Mouse (Mus musculus): Measurements from ENCODE around the gene Mettl8. TPM values are rescaled to one million over a fixed set of nuclear protein-coding genes. Genes with fewer than 3 reads are reported as not detected.

The Mettl8 gene
- polyA plus RNA-seq, 1 experiment from 2014 or later = 6.0 TPM

DNA sequence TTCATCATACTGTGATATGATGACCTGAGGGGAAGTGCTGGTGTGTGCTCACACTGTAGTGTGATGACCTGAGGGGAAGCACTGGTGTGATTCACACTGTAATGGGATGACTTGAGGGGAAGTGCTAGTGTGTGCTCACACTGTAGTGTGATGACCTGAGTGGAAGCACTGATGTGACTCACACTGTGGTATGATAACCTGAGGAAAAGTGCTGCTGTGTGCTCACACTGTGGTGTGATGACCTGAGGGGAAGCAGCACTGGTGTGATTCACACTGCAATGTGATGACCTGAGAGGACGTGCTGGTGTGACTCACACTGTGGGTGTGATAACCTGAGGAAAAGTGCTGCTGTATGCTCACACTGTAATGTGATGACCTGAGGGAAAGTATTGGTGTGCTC lies 52.9 kb downstream of the Mettl8 start:
- Histone ChIP-seq H3K9me3 (ENCODE audit: control insufficient read depth) (no peaks in the 10 kb centered on the region), H3K4me1 (replicated peaks; ENCODE audit: control insufficient read depth, insufficient read depth, low read length) (no peaks in the 10 kb centered on the region; the same call in 1 of the 2 replicates), H3K9ac (ENCODE audit: low read depth, low read length) (no peak overlapping the region), H3K27ac (ENCODE audit: low read depth, low read length) (no peak overlapping the region), H3K36me3 (ENCODE audit: control insufficient read depth, insufficient read depth) (no peaks in the 10 kb centered on the region), H3K4me3 (ENCODE audit: low read depth, low read length) (no peak overlapping the region), H3K27me3 (replicated peaks; ENCODE audit: control insufficient read depth, insufficient read depth, low read length) (no peaks in the 10 kb centered on the region), H3K4me2 (replicated peaks; ENCODE audit: low read depth) (no peak overlapping the region)
- TF ChIP-seq CTCF (IDR thresholded peaks at IDR 0.05; ENCODE audit: low read depth) = no peak
- ATAC-seq = no peak
- WGBS = 71% methylated on average over 1 of the region's 1 CpGs

DNA sequence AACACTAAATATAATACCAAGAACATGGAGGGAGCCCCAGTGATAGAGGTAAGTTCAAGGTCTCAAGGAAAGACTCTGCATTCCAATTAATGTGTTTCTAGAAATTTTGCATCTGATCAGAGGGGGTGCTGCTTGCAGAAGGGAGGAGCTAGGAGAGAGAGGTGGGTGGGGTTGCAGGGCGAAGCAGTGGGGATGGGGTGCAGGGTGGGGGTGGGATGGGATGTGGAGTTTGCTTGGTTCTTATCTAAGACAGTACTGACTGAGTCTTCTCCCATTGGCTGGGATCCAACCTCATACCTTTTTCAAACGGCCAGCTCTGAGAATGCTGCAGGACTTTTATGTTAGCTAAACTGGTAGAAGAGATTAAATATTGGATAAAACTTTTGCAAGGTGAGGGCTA lies 56.6 kb downstream of the Mettl8 start:
- Histone ChIP-seq H3K36me3 (ENCODE audit: control insufficient read depth, insufficient read depth) (no peaks in the 10 kb centered on the region), H3K9me3 (ENCODE audit: control insufficient read depth) (no peaks in the 10 kb centered on the region), H3K4me3 (ENCODE audit: low read depth, low read length) (no peak overlapping the region), H3K4me2 (replicated peaks; ENCODE audit: low read depth) (no peak overlapping the region), H3K27me3 (replicated peaks; ENCODE audit: control insufficient read depth, insufficient read depth, low read length) (no peaks in the 10 kb centered on the region), H3K27ac (ENCODE audit: low read depth, low read length) (no peak overlapping the region), H3K4me1 (replicated peaks; ENCODE audit: control insufficient read depth, insufficient read depth, low read length) (no peaks in the 10 kb centered on the region; the same call in 1 of the 2 replicates), H3K9ac (ENCODE audit: low read depth, low read length) (no peak overlapping the region)
- 52% methylated on average over 2 of the region's 2 CpGs for WGBS
- no peak for TF ChIP-seq CTCF (IDR thresholded peaks at IDR 0.05; ENCODE audit: low read depth)
- ATAC-seq = no peak

DNA sequence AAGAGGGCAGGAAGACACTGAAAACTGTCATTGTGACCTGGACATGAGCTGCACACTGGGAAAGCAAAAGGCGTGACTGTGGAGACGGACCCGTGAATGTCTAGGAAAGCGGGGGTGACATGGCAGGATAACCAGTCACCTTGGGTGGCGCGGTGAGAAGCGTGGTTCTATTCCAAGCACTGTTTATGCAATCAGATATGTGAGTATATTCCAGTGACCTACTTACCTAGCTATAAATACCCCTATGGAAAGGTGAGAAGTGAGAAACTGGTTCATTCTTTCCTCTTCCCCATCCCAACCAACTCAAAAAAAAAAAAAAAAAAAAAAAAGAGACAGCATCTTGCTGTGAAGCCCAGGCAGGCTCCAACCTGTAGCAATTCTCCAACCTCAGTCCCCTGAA lies 58.9 kb downstream of the Mettl8 start:
- no peak for TF ChIP-seq CTCF (IDR thresholded peaks at IDR 0.05; ENCODE audit: low read depth)
- 90% methylated on average over 7 of the region's 7 CpGs for WGBS
- no peak overlapping the region for H3K4me3 ChIP-seq (ENCODE audit: low read depth, low read length)
- H3K9me3 ChIP-seq (ENCODE audit: control insufficient read depth) = no peaks in the 10 kb centered on the region
- H3K27me3 ChIP-seq (replicated peaks; ENCODE audit: control insufficient read depth, insufficient read depth, low read length) = no peaks in the 10 kb centered on the region
- H3K9ac ChIP-seq (ENCODE audit: low read depth, low read length) = no peak overlapping the region
- H3K36me3 ChIP-seq (ENCODE audit: control insufficient read depth, insufficient read depth) = no peaks in the 10 kb centered on the region
- H3K27ac ChIP-seq (ENCODE audit: low read depth, low read length) = no peak overlapping the region
- no peaks in the 10 kb centered on the region; the same call in 1 of the 2 replicates for H3K4me1 ChIP-seq (replicated peaks; ENCODE audit: control insufficient read depth, insufficient read depth, low read length)
- ATAC-seq = no peak
- H3K4me2 ChIP-seq (replicated peaks; ENCODE audit: low read depth) = no peak overlapping the region

GRCm38 (mm10) chr2:70995900-70996299 lies 59.5 kb downstream of the Mettl8 start:
- no peaks in the 10 kb centered on the region for H3K36me3 ChIP-seq (ENCODE audit: control insufficient read depth, insufficient read depth)
- H3K9me3 ChIP-seq (ENCODE audit: control insufficient read depth) = no peaks in the 10 kb centered on the region
- H3K4me3 ChIP-seq (ENCODE audit: low read depth, low read length) = no peak overlapping the region
- H3K4me1 ChIP-seq (replicated peaks; ENCODE audit: control insufficient read depth, insufficient read depth, low read length) = no peaks in the 10 kb centered on the region; the same call in 1 of the 2 replicates
- H3K27me3 ChIP-seq (replicated peaks; ENCODE audit: control insufficient read depth, insufficient read depth, low read length) = no peaks in the 10 kb centered on the region
- TF ChIP-seq CTCF (IDR thresholded peaks at IDR 0.05; ENCODE audit: low read depth) = no peak
- H3K27ac ChIP-seq (ENCODE audit: low read depth, low read length) = no peak overlapping the region
- no peak for ATAC-seq
- H3K9ac ChIP-seq (ENCODE audit: low read depth, low read length) = no peak overlapping the region
- 96% methylated on average over 4 of the region's 4 CpGs for WGBS
- no peak overlapping the region for H3K4me2 ChIP-seq (replicated peaks; ENCODE audit: low read depth)

GRCm38 (mm10) chr2:70993740-70994139 lies 61.6 kb downstream of the Mettl8 start:
- H3K4me1 ChIP-seq (replicated peaks; ENCODE audit: control insufficient read depth, insufficient read depth, low read length) = no peaks in the 10 kb centered on the region
- H3K27me3 ChIP-seq (replicated peaks; ENCODE audit: control insufficient read depth, insufficient read depth, low read length) = no peaks in the 10 kb centered on the region
- H3K9me3 ChIP-seq (ENCODE audit: control insufficient read depth) = no peaks in the 10 kb centered on the region
- H3K36me3 ChIP-seq (ENCODE audit: control insufficient read depth, insufficient read depth) = no peaks in the 10 kb centered on the region
- no peak overlapping the region for H3K9ac ChIP-seq (ENCODE audit: low read depth, low read length)
- no peak overlapping the region for H3K27ac ChIP-seq (ENCODE audit: low read depth, low read length)
- ATAC-seq = no peak
- WGBS = 69% methylated on average over 3 of the region's 3 CpGs
- no peak for TF ChIP-seq CTCF (IDR thresholded peaks at IDR 0.05; ENCODE audit: low read depth)
- H3K4me3 ChIP-seq (ENCODE audit: low read depth, low read length) = no peak overlapping the region
- no peak overlapping the region for H3K4me2 ChIP-seq (replicated peaks; ENCODE audit: low read depth)

DNA sequence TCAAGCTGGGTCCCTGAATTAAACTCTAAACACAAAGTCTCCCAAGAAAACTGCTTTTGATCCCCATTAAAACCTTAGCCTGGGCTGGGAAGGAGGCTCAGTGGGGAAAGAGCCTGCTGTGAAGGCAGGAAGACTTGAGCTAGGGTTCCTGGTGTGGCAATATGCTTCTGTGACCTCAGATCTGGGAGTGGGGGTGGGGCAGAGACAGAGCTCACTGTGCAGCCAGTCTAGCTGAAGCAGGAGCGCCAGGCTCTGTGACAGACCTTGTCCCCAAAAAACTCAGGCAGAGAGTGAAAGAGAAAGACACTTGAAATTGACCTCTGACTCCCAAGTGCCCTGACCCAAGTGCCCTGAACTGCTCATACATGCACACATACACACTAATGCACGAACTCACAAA lies 62.7 kb downstream of the Mettl8 start:
- ATAC-seq = no peak
- TF ChIP-seq CTCF (IDR thresholded peaks at IDR 0.05; ENCODE audit: low read depth) = no peak

DNA sequence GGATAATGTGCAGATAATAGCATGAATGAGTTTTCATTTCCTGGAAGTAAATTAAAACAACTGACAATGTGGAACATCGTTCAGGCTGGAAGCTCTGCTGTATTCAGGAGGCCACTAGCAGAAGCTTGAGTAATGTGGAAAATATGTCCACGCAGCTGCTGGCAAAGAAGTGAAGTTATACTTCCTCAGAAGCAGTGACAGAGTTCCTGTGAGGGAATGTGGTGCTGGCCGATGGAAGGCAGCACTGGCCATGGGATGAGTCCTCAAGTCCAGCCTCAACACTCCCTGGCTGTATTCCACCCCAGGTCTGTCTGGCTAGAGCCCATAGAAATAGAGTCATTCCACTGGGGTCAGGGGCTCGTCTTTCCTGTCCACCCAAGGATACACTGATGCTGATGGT lies 65.2 kb downstream of the Mettl8 start:
- Histone ChIP-seq H3K27me3 (replicated peaks; ENCODE audit: control insufficient read depth, insufficient read depth, low read length) (no peaks in the 10 kb centered on the region), H3K9ac (ENCODE audit: low read depth, low read length) (no peak overlapping the region), H3K4me1 (replicated peaks; ENCODE audit: control insufficient read depth, insufficient read depth, low read length) (no peaks in the 10 kb centered on the region), H3K27ac (ENCODE audit: low read depth, low read length) (no peak overlapping the region), H3K36me3 (ENCODE audit: control insufficient read depth, insufficient read depth) (no peaks in the 10 kb centered on the region), H3K9me3 (ENCODE audit: control insufficient read depth) (no peaks in the 10 kb centered on the region), H3K4me2 (replicated peaks; ENCODE audit: low read depth) (no peak overlapping the region), H3K4me3 (ENCODE audit: low read depth, low read length) (no peak overlapping the region)
- TF ChIP-seq CTCF (IDR thresholded peaks at IDR 0.05; ENCODE audit: low read depth) = no peak
- ATAC-seq = no peak
- 55% methylated on average over 4 of the region's 4 CpGs for WGBS

More for the DNA sequence above, 62.7 kb downstream of the Mettl8 start:
- Histone ChIP-seq H3K9ac (ENCODE audit: low read depth, low read length) (no peak overlapping the region), H3K4me1 (replicated peaks; ENCODE audit: control insufficient read depth, insufficient read depth, low read length) (no peaks in the 10 kb centered on the region), H3K4me2 (replicated peaks; ENCODE audit: low read depth) (no peak overlapping the region), H3K4me3 (ENCODE audit: low read depth, low read length) (no peak overlapping the region), H3K27me3 (replicated peaks; ENCODE audit: control insufficient read depth, insufficient read depth, low read length) (no peaks in the 10 kb centered on the region), H3K36me3 (ENCODE audit: control insufficient read depth, insufficient read depth) (no peaks in the 10 kb centered on the region), H3K27ac (ENCODE audit: low read depth, low read length) (no peak overlapping the region), H3K9me3 (ENCODE audit: control insufficient read depth) (no peaks in the 10 kb centered on the region)
- WGBS = 92% methylated on average over 2 of the region's 2 CpGs
